Mouse (Mus musculus): ENCODE data around the gene Msantd4.
A peak's percentile ranks its signal among the peaks of the same experiment; 100 is the strongest.
"Not testable (repeated sequence)": the region's sequence is repeated elsewhere in the genome, so short reads cannot be mapped to it uniquely, and the experiment has no call there.

Msantd4 gene

DNA sequence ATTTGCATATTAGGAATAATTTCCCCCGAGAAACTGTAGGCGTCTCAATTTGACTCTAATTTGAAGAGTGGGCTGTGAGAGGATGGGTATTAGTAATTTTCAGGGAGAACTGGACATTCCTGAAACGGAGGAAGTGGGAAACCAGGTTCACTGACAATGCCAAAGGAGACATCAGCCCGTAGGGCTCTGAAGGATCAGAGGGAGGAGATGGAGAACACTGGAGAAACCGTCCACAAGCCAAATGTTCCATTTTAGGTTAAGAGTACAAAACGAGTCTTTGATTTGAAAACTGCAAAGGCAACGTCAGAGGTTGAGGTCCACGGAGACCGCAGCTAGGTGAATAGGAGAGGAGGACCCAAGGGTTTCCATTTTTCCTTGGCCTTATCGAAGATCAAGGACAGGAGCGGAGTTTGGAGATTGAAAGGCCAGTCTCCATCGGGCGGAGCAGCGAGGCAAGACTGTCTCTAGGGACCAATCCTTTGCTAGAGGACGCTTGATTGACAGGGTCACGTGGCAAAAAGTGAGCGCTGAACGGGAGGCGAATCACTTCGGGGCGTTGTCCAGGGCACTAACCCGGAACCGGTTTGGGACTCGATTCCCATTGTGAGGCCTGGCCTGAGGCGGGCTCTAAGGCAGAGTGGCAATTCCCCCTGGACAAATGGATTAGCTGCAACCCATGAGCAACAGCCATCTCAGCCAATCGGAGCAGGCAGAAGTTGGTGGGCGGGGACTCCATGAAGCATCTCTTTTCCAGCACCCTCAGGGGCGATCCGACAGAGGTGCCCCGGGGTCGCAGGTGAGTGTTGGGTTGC, at the start of gene Msantd4:
Msantd4 (plus strand) TSS at position 735 of the 812 bp plus-strand sequence.
- peak; percentile 79 to 93 for DNase-seq (ENCODE audit: low spot score in 2 of 2)

DNA sequence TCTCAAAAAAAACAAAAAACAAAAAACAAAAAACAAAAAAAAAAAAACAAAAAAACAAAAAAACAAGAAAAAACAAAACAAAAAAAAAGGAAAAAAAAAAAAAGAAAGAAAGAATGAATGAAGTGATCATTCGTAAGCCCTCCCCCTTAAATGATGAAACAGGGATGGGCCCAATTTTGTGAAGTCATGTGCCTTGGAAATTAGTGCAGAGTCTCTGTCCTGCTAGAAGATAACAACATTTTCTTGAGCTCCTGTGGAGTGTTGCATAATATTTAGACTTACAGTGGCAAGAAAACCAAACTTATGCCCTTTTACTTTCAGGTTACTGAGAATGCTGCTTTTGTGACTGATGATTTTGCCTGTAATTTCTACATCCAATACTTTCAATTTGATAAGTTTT, 23.2 kb upstream of the Msantd4 start:
- no peak for DNase-seq (ENCODE audit: low spot score in 2 of 2)

DNA sequence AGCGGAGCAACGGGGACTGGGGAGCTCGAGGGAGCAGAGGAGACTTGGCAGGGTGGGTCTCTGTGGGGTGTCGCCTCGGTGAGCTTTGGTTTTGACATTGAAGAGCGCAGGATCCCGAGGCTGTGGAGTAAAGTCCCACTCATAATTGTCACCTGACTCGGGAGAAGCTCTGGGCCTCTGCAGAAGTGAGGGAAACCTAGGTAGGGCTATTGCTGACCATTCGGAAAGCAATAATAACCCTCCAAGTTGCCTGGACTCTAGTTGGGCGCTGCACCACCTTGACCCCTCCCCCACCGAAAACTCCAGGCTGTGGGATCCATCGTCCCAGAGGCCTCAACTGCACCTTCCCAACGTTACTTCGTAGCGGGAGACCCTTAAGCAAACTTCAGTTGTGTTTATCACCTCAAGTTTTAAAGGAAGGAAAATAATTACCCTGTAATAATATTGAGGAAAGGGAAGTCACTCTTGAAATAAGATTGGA, 318 bp downstream of the Msantd4 start:
- DNase-seq (ENCODE audit: low spot score in 2 of 2) = no peak

DNA sequence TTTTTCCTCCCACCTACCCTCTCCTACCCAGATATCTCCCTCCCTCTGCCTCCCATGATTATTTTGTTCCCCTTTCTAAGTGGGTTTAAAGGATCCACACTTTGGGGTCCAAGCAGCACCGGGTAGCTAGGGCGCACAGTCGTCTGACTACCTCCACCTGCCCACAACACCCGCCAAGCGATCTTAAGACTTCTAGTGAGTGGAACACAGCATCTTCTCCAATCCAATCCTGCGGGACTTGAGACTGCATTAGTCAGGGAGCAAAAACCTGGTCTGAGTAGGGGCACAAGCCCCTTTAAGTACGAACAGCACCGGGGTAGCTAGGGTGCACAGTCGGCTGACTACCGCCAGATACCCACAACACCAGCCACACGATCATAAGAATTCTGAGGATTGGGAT, 24.4 kb downstream of the Msantd4 start:
- DNase-seq (ENCODE audit: low spot score in 2 of 2) = not testable (repeated sequence)

All from spleen, postnatal 10 days (tissue).